Mouse (Mus musculus) kidney, embryonic 16.5 days (tissue): ENCODE results near the gene Osbpl10. TPM values are rescaled to one million over a fixed set of nuclear protein-coding genes. Genes with fewer than 3 reads are reported as not detected.

Source experiments
- ATAC-seq: fragments of 200-750 bp; cut with Nextera tagmentation; 2 replicates; pipeline ENCODE4 v1.8.0; 2017; ENCODE audit warnings: moderate TSS enrichment; ENCODE audit not compliant: low FRiP score, low TSS enrichment
- H3K27ac ChIP-seq: fragments of 300-500 bp; sonication (generic); 2 replicates; pipeline ENCODE4 v1.5.1; 2014; ENCODE audit warnings: low read length
- H3K27me3 ChIP-seq: fragments of 300-500 bp; sonication (generic); 2 replicates; pipeline ENCODE4 v1.6.1; 2014; ENCODE audit warnings: low read length, control low read depth, mixed read lengths; ENCODE audit not compliant: insufficient read depth
- H3K36me3 ChIP-seq: fragments of 300-500 bp; sonication (generic); 2 replicates; pipeline ENCODE4 v1.6.1; 2014; ENCODE audit warnings: low read length, control low read depth, mixed read lengths; ENCODE audit not compliant: insufficient read depth
- H3K4me1 ChIP-seq: fragments of 300-500 bp; sonication (generic); 2 replicates; pipeline ENCODE4 v1.6.1; 2014; ENCODE audit warnings: low read length, control low read depth, mixed read lengths; ENCODE audit not compliant: insufficient read depth
- H3K4me2 ChIP-seq: fragments of 300-500 bp; sonication (generic); replicated peaks from 2 replicates; pipeline ENCODE4 v1.6.1; 2014; ENCODE audit warnings: low read depth, low read length
- H3K4me3 ChIP-seq: fragments of 300-500 bp; sonication (generic); 2 replicates; pipeline ENCODE4 v1.5.1; 2014; ENCODE audit warnings: mild to moderate bottlenecking, low read length
- H3K9ac ChIP-seq: fragments of 300-500 bp; sonication (generic); replicated peaks from 2 replicates; pipeline ENCODE4 v1.6.1; 2014; ENCODE audit warnings: low read length
- H3K9me3 ChIP-seq: fragments of 300-500 bp; sonication (generic); 2 replicates; pipeline ENCODE4 v1.6.1; 2016; ENCODE audit warnings: low read length, control low read depth
- WGBS: fragments of 180-500 bp; shearing (Covaris S2); extraction: QIAGEN DNeasy Blood & Tissue Kit; methylation state at CpG from one replicate; pipeline ENCODE4 v1.1.7; 2014; 5-methylcytosine and 5-hydroxymethylcytosine counted together
- polyA plus RNA-seq: library from polyadenylated mRNA; unstranded; fragments of >200 nt; fragmentation: Nextera tagmentation; extraction: Ambion mirVana; gene quantifications from 2 replicates; pipeline ENCODE4 v1.2.1, GENCODE M21; 2015

Gene Osbpl10
- polyA plus RNA-seq, 1 experiment from 2014 or later = 2.8 TPM

DNA sequence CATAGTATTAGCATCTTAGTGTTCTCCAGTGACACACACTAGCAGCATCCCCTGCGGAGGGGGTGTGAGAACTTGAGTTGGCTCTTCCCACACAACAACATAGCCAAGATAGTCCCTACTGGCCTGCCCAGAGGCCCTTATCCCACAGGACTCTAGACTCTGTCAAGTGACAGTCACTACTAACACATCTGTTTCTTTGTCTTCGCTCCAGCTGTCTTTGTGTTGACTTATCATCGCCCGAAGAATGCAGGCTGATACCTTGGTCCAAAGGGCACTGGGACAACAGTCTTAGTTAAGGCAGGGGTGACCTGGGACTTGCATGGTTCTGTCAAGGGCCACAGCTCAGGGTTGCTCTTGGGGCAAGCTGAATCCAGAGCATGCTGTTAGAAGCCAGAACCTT lies 16.9 kb downstream of the Osbpl10 start:
- H3K4me1 ChIP-seq = peaks cover 8% of the 10 kb centered on the region; the same call in 1 of the 2 replicates
- 86% methylated on average over 4 of the region's 4 CpGs for WGBS
- no peaks in the 10 kb centered on the region for H3K27me3 ChIP-seq
- H3K9me3 ChIP-seq = peaks cover 4% of the 10 kb centered on the region; the same call in 1 of the 2 replicates
- no peak overlapping the region for H3K9ac ChIP-seq
- H3K4me3 ChIP-seq = no peak overlapping the region
- no peak overlapping the region for H3K4me2 ChIP-seq
- no peak overlapping the region for H3K27ac ChIP-seq
- ATAC-seq = no peak
- 0 out of 2 replicates have a peak, but pooled peaks cover 5% of the 10 kb centered on the region for H3K36me3 ChIP-seq

DNA sequence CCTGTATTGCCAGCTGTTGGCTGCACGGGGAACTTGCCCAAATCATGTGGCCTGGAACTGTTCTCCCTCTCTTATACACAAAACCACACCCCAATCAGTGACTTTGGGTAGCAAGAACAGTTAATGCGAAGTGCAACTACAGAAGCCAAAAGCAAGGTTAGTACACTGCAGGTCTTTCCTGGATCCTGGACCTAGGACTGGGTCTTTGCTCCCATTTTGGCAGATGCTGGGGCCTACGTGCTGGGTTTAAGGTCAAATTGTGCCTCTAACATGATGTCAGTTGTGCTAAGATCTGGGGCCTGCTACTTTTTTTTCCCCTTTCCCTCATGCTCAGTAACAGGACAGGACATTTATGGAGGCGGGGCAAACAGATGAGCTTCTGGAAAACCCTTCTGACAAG lies 17.3 kb downstream of the Osbpl10 start:
- H3K27ac ChIP-seq = no peak overlapping the region
- 0 out of 2 replicates have a peak, but pooled peaks cover 5% of the 10 kb centered on the region for H3K36me3 ChIP-seq
- peaks cover 7% of the 10 kb centered on the region; the same call in 1 of the 2 replicates for H3K9me3 ChIP-seq
- H3K4me3 ChIP-seq = no peak overlapping the region
- no peak for ATAC-seq
- peaks cover 8% of the 10 kb centered on the region; the same call in 1 of the 2 replicates for H3K4me1 ChIP-seq
- H3K27me3 ChIP-seq = no peaks in the 10 kb centered on the region
- H3K4me2 ChIP-seq = no peak overlapping the region
- 93% methylated on average over 4 of the region's 4 CpGs for WGBS
- H3K9ac ChIP-seq = no peak overlapping the region

DNA sequence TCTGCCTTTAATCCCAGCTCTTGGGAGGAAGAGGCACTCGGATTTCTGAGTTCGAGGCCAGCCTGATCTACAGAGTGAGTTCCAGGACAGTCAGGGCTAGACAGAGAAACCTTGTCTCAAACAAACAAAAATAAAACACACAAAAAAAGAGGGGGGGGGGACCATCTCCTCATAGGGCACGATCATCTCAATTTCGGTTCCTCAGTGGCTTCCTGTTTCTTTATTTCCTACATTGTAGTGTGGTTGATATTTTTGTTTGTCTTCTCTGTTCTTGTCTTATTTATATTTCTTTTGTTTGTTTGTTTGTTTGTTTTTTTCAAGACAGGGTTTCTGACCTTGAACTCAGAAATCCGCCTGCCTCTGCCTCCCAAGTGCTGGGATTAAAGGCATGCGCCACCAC lies 18.1 kb downstream of the Osbpl10 start:
- Histone ChIP-seq H3K27me3 (no peaks in the 10 kb centered on the region), H3K9ac (no peak overlapping the region), H3K4me1 (peaks cover 8% of the 10 kb centered on the region; the same call in 1 of the 2 replicates), H3K4me2 (no peak overlapping the region), H3K36me3 (0 out of 2 replicates have a peak, but pooled peaks cover 5% of the 10 kb centered on the region), H3K27ac (no peak overlapping the region), H3K9me3 (peaks cover 7% of the 10 kb centered on the region; the same call in 1 of the 2 replicates), H3K4me3 (no peak overlapping the region)
- 95% methylated on average over 6 of the region's 6 CpGs for WGBS
- no peak for ATAC-seq

DNA sequence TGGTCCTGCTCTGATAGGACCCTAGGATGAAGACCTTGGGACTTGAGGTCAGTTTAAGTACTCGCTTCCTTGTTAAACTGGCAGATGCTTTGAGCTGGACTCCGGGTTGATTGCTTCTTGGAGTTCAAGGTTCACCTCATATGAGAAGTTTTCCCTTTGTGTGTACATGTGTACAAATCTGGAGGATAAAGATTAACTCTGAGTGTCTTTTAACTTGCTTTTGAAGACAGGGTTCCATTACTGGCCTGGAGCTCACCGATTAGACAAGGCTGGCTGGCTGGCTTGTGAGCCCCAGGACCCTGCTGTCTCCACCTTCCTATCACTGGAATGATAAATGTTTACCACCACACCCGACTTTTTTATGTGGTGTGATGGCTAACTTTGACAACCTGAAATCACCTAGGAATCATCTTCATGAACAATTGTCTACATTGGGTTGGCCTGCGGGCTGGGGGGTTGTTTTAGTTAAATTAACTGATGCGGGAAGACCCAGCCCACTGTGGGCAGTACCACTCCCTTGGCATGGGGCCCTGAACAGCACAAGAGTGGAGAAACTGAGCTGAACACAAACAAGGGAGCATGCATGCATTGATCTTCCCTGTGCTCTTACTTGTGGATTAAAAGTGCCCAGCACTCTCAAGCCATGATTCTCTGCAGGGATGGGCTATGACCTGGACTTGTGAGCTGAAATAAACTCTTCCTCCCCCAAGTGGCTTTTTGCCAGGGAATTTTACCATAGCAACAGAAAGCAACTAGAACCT lies 20.8 kb downstream of the Osbpl10 start:
- no peak overlapping the region for H3K9ac ChIP-seq

DNA sequence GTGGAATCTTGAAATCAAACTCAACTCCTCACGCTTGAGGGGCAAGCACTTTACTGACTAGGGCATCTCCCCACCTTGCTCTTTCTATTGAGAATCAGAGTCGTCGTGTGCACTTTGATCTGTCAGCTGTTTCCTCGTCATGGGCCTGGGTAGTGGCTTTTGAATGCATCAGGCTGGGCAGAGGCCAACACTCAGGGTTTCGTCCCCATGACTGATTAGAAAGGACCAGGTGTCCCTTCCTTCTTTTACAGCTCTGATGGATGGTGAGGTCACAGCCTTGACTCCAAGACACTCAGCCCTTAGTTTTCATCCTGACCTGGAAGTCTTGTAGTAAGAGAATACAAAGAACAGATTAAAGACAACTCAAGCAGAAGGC lies 21.4 kb downstream of the Osbpl10 start:
- Histone ChIP-seq H3K4me2 (no peak overlapping the region), H3K27me3 (no peaks in the 10 kb centered on the region), H3K9ac (no peak overlapping the region), H3K36me3 (no peaks in the 10 kb centered on the region), H3K4me1 (peaks cover 10% of the 10 kb centered on the region; the same call in 1 of the 2 replicates), H3K27ac (no peak overlapping the region), H3K4me3 (no peak overlapping the region), H3K9me3 (peaks cover 4% of the 10 kb centered on the region; the same call in 1 of the 2 replicates)
- ATAC-seq = peak; percentile 46; the same call in 1 of the 2 replicates
- WGBS = 26% methylated on average over 5 of the region's 5 CpGs

More for the DNA sequence above, 20.8 kb downstream of the Osbpl10 start:
- peak; percentile 61; the same call in 1 of the 2 replicates for ATAC-seq
- Histone ChIP-seq H3K27me3 (no peaks in the 10 kb centered on the region), H3K36me3 (no peaks in the 10 kb centered on the region), H3K27ac (no peak overlapping the region; the same call in 1 of the 2 replicates), H3K9me3 (peaks cover 4% of the 10 kb centered on the region; the same call in 1 of the 2 replicates), H3K4me2 (no peak overlapping the region), H3K4me3 (no peak overlapping the region), H3K4me1 (peaks cover 8% of the 10 kb centered on the region; the same call in 1 of the 2 replicates)
- 82% methylated on average over 6 of the region's 6 CpGs for WGBS

GRCm38 (mm10) chr9:115005446-115005845 lies 27.1 kb downstream of the Osbpl10 start:
- no peak overlapping the region for H3K4me2 ChIP-seq
- H3K27ac ChIP-seq = no peak overlapping the region
- 48% methylated on average over 10 of the region's 10 CpGs for WGBS
- H3K27me3 ChIP-seq = no peaks in the 10 kb centered on the region
- no peak for ATAC-seq
- H3K4me3 ChIP-seq = no peak overlapping the region
- peaks cover 21% of the 10 kb centered on the region for H3K4me1 ChIP-seq
- H3K9ac ChIP-seq = no peak overlapping the region
- no peaks in the 10 kb centered on the region for H3K36me3 ChIP-seq
- peaks cover 9% of the 10 kb centered on the region for H3K9me3 ChIP-seq

- no peak overlapping the region for H3K4me2 ChIP-seq
- ATAC-seq = no peak
- peaks cover 7% of the 10 kb centered on the region for H3K9me3 ChIP-seq
- peaks cover 21% of the 10 kb centered on the region for H3K4me1 ChIP-seq
- H3K27me3 ChIP-seq = no peaks in the 10 kb centered on the region
- H3K27ac ChIP-seq = peak overlapping the region; percentile 22; the same call in 1 of the 2 replicates
- no peak overlapping the region for H3K9ac ChIP-seq
- 55% methylated on average over 6 of the region's 6 CpGs for WGBS
- no peak overlapping the region for H3K4me3 ChIP-seq
- no peaks in the 10 kb centered on the region for H3K36me3 ChIP-seq
These were observed 29.4 kb downstream of the Osbpl10 start for GRCm38 (mm10) chr9:115007776-115008175.

- no peak overlapping the region for H3K4me2 ChIP-seq
- 80% methylated on average over 7 of the region's 7 CpGs for WGBS
- H3K27ac ChIP-seq = peak overlapping the region; percentile 22; the same call in 1 of the 2 replicates
- H3K36me3 ChIP-seq = no peaks in the 10 kb centered on the region
- no peak overlapping the region for H3K9ac ChIP-seq
- H3K4me3 ChIP-seq = no peak overlapping the region
- peaks cover 7% of the 10 kb centered on the region for H3K9me3 ChIP-seq
- peaks cover 21% of the 10 kb centered on the region for H3K4me1 ChIP-seq
- no peak for ATAC-seq
- H3K27me3 ChIP-seq = no peaks in the 10 kb centered on the region
These were observed 29.8 kb downstream of the Osbpl10 start for GRCm38 (mm10) chr9:115008194-115008593.

DNA sequence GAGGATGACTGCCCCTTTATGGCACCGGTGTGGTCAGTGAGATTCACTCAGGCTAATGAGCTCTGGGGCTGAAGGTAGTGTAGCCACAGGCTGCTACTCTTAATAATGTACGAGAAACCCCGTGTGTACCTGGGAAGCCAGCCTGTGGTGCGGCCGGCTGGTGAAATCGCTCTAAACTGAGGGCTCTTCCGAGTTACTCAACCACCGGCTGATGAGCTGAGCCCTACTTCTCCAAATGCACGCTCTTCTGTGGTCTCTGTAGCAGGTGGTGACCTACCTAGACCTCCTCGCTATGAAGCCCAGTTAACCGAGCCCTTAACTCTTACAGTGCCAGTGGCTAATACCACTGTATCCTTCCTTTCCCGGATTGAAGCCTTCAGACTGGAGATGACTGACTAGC lies 34.0 kb downstream of the Osbpl10 start:
- H3K36me3 ChIP-seq = no peaks in the 10 kb centered on the region
- H3K4me3 ChIP-seq = no peak overlapping the region
- H3K9me3 ChIP-seq = peaks cover 12% of the 10 kb centered on the region
- ATAC-seq = peak; percentile 59; the same call in 1 of the 2 replicates
- no peaks in the 10 kb centered on the region for H3K27me3 ChIP-seq
- WGBS = 24% methylated on average over 12 of the region's 12 CpGs
- no peak overlapping the region; the same call in 1 of the 2 replicates for H3K4me2 ChIP-seq
- peaks cover 9% of the 10 kb centered on the region; the same call in 1 of the 2 replicates for H3K4me1 ChIP-seq
- no peak overlapping the region for H3K27ac ChIP-seq
- no peak overlapping the region for H3K9ac ChIP-seq

DNA sequence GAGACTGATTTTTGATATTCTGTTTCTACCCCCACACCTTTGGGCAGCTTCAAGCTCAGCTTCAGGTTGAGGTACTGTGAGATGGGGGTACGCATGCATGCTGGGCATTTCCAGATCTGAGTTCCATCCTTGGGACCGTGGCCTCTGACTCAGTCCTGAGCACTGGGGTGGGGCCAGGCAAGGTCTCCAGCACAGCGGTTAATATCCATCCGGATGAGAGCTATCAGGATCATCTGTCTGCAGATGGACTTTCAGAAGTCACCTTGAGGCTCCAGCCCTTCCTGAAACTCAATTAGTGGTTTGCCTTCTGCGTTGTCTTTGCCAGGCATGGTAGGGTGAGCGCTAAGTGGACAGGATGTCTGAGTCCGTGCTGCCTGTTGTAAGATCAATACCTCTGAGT lies 41.8 kb downstream of the Osbpl10 start:
- no peak overlapping the region for H3K4me2 ChIP-seq
- H3K9ac ChIP-seq = no peak overlapping the region
- no peak overlapping the region for H3K4me3 ChIP-seq
- no peaks in the 10 kb centered on the region for H3K27me3 ChIP-seq
- H3K36me3 ChIP-seq = no peaks in the 10 kb centered on the region
- no peak for ATAC-seq
- H3K4me1 ChIP-seq = no peaks in the 10 kb centered on the region
- peaks cover 4% of the 10 kb centered on the region; the same call in 1 of the 2 replicates for H3K9me3 ChIP-seq
- whole genome bisulfite sequencing = 74% methylated on average over 7 of the region's 7 CpGs
- no peak overlapping the region for H3K27ac ChIP-seq
